Mouse (Mus musculus): Measurements from ENCODE around the gene Cep112.
"Not testable (repeated sequence)": the region's sequence is repeated elsewhere in the genome, so short reads cannot be mapped to it uniquely, and the experiment has no call there.

Cep112 gene

DNA sequence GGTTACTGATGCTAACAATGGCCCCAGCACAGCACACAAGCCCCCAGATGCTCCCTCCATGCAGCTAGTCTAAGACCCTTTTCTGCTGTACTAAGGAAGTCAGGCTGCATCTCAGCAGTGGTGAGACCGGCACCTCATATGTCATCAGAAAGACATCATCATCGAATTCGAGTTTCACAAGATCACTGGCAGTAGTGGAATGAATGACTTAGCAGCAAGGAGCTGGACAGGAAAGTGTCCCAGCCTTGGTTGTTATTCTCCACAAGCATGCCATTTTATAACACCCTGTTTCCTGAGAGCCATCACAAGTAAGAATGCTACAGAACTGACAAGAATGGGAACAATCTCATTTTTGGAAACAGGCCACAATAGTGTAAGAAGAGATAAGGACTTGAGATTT is 381.0 kb downstream of the Cep112 start:
- no peak for DNase-seq

DNA sequence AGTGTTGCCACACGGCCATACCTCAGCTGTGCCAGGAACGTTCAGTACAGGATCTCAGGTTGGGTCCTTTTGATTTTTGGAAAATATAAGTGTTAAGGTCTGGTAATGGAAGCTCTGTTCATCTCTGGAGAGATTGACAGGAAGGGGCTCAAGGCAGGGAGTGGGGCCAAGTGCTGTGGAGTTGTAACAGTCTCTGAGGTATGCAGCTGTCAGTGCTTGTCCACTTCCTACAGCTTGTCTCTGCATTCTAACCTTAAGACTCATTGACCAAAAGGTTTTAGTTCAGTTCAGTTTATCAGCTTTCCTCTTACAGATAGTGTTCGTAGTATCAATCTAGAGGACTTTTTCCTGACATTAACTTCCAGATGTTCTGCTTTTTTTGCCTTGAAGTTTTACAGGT is 384.6 kb downstream of the Cep112 start:
- no peak for DNase-seq

DNA sequence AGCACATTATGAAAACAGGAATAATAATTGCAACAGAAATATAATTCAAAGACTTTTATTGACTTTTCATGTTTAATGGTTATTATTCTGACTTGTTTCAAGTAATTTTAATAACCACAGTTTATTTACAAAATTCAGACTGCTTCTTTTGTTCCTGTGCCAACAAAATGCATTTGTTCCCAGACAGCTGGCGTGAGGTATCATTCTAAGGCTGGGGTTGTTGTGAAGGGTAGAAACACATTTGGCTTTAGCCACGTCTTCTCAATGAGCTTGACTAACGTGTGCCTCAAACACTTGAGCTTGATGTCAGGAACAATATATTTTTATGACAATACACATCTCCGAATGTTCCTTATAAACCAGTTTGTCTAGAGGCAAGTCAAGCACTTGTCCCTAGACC is 396.8 kb downstream of the Cep112 start:
- DNase-seq = no peak

DNA sequence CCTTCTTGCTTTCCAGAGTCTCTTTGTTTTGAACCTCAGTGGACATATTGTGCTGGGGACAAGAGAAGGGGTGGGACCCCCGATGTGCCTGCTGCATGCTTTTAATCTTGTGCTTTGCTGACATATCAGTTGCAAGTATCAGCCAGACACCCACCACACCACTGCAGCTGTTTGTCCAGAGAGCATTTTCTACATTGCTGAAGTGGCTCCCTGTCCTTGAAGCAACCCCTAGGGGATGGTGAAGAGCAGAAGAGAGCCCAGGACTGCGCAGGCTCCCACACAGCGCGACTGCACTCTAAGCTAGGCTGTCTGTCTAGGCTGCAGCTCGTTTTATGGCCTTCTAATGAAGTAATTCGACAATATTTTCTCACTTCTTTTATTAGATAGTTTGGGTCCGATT is 397.3 kb downstream of the Cep112 start:
- no peak for DNase-seq

DNA sequence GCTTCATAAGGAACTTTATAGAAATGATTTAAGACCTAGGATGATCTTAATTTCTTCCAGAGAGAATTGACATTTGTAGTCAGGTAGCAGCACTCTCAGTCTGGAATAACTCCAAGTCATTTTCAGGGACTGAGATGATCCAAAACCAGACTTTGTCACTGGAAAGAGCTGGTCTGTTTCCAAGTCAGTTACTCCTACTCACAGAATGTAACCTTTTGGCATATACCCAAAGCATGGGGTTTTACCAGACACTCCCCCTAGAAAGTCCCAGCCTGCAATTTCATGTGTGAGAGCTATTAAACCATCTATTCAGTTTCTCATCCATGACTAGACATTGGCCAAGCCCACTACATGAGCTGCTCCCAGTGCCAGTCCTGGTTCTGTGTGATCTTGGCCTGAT is 402.3 kb downstream of the Cep112 start:
- no peak for DNase-seq

DNA sequence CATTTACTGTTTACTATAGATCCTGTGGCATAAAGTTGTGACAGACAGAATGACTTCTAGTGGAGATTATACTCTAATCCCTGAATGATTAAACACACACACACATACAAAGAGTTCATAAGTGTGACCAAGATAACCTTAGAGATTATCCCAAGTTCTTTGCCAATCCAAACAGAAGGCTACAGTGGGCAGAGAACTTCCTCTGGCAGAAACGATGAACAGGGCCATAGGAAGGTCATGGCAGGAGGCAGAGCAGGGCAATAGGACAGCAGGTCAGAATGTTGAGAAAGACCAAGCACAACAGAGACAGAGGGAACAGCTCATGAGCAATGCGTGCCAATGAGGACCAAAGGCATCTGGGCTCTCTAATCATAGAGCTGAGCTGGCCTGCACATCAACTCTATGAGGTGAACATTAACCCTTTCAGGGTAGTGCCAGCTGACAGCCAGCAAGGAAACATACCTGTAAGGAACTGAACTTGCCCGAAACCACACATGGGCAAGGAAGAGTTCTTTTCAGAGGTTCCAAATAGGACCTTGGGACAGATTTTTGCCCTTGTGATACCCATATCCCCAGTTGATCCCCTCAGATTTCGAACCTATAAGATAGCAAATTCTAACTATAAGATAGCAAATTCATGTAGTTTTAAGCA is 403.5 kb downstream of the Cep112 start:
- no peak for DNase-seq

DNA sequence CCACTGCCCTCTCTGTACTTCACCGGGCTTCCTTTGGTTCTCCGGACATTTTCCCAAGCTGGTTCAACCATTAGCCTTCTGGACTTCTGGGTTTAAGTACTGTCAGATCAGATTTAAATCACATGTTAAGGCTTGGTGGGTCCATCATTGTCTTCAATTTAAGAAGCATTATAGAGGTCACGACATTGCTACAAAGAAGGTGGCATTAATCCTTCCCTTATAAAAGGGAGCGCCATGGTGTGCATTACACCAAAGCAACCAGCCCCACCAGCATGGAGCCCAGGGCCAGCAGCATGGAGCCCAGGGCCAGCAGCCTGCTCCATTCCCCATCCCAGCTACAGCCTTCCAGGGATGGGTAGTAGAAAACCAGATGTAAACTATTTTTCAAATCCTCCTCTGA is 411.7 kb downstream of the Cep112 start:
- DNase-seq = no peak

DNA sequence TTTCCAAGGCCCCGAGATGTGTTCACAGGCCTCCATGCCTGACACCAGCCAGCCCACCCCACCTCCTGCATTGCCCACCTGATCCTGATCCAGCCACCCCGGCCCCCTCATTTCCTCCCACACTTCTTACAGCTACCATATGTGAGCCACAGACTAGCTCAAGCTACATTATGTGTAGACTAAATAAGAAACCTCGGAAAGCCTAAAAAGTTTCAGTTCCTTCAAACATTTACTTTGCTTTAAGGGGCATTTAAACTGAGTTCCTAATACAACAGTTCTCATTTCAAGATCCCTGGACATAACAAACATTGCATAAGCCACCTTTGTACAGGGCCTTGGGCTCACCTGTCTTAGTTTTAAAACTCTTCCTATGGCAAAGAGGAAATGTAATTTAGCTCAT is 415.2 kb downstream of the Cep112 start:
- DNase-seq = no peak

DNA sequence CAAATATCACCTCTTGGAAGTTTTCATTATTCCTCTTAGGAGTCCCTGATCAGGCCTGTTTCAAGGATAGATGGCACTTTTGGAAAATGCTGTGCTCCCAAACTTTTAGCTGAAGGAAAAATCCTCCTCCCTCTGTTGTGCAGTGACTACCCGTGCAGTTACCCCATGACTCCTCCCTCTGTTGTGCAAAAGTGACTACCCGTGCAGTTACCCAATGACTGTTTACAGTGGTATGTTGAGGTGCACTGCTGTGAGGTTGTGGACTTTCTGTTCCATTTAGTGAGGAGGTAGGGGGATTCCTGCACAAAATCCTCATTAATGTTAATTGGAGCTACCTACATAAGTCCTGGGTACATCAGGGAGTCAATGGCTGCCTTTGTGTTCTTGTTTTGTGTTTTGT is 417.8 kb downstream of the Cep112 start:
- no peak for DNase-seq

DNA sequence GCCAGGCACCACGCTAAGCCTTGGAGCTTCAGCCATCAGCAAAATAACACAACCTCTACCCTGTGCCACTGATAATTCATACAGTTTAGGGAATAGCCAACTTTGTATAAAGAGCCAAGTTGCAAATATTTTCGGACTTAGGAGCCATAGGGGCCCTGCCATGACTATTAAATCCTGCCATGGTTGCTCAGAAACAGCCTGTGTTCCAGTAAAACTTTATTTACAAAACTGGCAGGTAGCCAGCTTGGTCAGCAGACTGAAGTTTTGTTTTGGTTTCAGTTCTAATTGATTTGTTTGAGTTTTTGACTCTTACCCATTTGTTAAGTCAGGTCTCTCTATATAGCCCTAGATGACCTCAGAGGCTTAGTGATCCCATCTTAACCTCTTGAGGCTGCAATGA is 421.0 kb downstream of the Cep112 start:
- no peak for DNase-seq

DNA sequence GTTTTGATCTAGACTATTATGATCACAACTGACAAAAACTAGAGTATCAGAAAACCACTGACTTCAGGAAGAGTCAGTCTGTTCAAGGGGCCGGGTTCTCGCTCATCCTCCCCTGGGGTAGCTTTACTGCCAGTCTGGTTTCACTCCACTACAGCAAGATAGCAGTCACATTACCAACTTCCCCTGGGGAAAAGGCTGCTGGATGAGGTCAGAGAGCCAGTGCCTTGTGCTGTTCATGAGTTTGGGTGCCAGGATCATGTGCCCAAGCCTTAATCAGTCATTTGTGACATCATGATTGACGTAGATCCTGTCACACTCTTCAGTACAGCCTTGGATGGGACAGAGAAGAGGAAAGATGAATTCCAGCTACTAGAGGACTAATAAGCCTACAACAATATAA is 421.5 kb downstream of the Cep112 start:
- DNase-seq = no peak

DNA sequence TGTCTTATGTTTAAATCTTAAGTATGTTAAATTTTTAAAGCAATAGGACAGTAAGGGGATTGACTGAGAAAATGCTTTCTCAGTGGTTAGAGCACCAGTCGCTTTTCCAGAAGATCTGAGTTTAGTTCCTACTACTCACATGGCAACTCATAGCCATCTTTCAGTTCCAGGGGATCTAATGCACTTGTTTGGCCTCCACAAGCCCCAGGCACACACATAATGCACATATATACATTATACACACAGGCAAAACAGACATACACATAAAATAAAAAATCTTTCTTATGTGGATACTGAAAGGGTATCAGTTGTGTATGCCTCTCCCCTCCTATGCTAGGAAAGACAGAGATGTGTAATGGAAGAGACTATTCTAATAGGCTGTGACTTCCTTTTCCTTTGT is 426.8 kb downstream of the Cep112 start:
- no peak for DNase-seq

DNA sequence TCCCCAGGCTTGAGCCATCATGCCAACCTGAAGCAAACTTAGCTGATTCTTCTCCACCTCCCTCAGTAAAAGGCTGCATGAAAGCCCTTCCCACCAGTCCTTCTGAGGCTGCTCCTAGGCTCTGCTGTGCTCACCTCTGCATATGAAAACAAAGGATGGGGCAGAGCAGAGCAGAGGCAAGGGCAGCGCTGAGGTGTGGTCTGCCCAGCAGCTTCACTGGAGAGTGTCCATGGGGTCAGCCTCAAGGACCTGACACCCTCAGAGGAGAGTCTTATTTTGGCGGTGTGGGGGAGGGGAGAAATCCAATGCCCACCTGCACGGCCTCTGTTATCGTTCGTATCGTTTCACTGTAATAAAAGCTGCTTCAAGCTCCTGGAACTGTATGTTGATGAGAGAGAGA is 432.3 kb downstream of the Cep112 start:
- DNase-seq = no peak

DNA sequence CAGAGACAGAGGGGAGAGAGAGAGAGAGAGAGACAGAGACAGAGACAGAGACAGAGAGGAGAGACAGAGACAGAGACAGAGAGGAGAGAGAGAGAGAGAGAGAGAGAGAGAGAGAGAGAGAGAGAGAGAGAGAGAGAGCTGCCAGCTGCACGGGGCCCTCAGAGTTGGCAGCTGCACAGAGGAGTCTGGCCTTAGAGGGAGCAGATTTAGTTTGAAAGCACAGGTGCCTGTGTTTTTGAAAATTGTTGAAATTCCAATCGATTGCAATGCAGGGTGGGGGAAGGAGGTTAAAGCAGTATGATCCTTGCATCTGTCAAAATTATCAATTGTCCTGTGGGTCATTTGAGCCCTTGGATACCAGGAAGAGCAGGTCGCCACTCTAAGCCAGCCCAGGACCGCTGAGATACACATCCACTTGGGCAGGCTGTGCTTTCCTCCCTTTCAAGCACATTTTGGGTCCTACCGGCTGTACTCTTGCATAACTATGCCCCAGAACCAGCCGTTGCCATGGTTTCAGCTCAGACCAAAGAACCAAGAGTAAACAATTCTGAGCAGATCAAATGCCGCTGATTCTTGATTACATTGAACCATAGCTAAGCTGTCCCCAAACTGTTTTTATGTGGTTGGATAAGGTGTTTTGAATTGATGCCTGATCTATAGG is 432.8 kb downstream of the Cep112 start:
- no peak for DNase-seq

DNA sequence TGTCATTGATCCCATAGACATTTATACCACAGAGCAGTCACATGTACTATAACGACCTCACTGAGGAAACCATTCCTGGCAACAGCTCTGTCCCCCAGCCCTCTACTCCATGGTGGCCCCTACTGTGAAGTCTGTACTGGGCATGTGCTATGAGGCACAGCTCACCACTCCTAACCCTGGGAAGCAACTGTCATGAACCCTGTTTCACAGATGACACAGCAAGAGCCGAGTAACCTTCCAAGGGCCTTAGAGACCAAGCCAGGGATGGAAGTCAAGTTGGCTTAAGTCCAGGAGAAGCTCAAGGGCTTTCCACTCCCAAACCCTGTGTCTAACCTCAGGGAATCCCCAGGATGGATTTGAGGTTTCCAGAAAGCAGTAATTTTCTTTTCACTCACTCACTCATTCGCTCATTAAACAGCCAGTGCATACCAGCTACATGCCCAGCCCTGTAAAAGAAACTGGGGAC is 433.4 kb downstream of the Cep112 start:
- no peak for DNase-seq

DNA sequence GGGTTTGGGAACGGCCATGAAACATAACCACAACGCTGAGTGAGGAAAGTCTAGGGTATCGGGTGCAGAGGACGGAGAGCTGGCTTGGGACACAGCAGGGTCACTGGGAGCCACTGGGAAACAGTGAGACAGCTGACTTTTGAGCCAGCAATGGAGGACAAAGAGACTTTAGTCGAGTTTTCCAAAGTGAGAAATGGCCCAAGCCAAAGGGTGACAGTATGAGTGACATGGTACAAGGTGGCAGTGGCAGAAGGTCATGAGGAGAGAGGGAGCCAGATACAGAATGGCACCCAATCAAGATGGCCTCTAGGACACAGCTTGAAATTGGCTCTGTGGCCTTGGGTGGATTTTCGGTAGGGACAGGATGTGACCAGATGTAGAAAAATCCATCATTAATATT is 433.9 kb downstream of the Cep112 start:
- DNase-seq = no peak

DNA sequence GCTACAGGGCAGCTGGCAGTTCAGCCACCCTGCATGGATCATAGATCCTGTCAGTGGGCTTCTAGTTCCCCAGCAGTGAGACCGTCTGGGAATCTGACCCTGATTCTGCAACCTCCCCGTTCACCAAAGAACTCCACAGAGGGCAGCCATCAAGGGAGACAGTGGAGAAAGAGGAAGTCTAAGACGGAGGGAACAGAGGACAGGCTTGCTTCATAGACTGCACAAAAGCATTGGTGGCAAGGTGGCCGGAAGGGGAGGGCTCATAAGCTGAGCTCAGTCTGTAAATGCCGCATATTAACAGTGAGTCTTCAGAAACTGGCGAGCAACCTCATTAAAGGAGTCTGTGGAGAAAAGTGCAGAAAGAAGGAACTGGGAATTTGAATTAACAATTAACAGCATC is 437.4 kb downstream of the Cep112 start:
- no peak for DNase-seq

DNA sequence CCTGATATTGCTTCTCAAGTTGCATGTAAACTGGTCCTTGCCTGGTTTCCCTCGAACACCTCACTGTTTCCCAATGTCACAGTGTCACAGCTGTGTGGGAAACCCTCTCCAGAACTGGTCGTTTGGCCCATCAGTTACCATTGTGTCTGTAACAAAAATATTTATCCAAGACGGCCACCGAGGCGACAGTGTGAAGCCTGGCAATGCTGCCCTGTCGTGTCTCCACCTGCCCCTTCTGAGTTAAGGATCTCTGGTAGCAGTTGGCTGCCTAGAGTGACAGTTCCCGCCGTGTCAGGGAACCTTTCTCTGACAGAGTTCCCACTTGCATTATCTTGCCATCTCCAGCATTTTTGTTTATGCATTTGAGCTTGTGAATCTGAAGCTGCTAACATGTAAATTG is 440.8 kb downstream of the Cep112 start:
- DNase-seq = no peak

DNA sequence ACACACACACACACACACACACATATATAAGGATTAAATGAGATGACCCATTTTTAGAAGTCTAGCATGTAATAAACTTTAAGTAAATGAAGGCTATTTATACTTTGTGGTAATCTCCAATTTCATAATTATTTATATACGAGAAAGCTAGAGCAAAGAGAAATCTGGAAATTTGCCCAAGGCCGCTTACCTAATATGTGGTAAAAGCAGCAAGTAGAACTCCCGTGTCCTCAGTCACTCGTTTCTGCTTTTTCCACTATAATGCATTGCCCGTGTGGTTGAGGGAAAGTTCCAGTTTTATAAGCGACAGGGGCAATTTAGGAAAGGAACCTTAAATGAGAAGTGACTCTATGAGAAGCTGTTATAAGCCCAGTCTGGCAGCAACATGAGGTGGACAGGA is 442.5 kb downstream of the Cep112 start:
- no peak for DNase-seq

DNA sequence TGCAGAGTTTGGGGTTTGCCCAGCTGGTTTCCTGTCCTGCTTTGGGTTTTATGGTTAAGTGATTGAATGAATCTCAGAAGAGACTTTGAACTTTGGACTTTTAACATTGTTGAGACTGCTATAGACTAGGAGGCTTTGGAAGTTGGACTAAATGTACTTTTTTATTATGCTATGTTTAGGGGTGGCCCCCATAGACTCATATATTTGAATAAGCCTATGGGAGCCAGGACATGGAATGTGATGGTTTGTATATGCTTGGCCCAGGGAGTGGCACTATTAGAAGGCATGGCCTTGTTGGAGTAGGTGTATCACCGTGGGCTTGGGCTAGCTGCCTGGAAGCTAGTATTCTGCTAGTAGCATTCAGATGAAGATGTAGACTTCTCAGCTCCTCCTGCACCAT is 446.3 kb downstream of the Cep112 start:
- not testable (repeated sequence) for DNase-seq

DNA sequence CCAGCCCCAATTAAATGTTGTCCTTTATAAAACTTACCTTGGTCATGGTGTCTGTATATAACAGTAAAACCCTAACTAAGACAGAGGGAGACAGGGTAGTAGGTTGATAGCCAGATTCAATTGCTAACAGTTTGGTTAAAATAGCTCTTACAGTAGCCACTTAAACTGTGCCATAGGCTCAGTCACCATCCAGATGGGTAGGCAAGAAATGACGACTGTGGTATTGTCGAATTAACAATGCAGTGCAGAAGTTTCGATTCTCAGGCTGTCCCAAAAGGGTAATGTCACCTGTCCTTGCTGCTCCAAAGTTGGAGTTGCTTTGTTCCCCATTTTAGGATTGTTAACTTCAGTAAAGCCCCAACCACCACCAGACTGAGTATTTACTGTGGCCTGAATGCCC is 446.8 kb downstream of the Cep112 start:
- no peak for DNase-seq

DNA sequence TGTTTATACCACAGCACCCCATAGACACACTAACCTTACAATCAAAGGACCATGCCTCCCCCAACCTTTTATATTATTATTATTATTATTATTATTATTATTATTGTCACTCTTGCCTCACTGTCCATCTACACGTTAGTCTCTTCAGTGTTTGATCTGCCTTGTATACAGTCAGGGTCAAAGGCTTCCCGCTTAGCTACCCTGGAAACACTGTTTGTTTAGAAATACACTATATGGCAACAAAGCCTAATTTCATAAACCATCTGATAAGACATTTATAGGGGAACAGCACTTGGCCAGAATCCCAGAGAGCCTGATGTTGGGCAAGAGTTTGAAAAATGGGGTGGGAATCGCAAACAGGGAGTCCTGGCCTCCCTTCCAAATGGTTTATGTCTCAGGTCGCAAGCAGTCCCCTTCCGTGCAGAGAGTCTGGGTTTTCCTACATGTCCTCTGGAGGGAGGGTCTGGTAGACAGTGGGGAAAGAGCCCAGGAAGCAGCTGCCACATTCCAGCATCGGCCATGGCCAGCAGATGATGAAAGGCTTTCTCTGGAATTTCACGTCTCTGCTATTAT is 451.7 kb downstream of the Cep112 start:
- DNase-seq = no peak

DNA sequence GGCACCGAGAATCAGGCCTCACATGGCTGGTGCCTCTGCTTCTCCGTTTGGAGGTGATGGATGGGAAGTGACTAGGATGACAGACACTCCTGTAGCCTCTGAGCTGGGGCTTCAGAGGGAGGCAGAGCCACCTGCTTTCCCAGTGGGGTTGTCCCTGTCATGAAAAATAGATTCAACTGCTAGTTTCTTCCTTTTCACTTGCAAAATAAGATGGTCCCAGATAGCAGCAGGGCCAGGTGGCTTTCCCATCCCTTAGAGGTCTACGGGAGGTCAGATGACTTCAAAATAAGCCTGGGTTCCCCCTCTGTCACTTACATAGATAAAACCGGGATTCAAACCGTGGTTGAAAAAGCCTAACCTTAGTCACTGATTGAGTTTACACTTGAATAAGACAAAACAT is 452.5 kb downstream of the Cep112 start:
- no peak for DNase-seq

DNA sequence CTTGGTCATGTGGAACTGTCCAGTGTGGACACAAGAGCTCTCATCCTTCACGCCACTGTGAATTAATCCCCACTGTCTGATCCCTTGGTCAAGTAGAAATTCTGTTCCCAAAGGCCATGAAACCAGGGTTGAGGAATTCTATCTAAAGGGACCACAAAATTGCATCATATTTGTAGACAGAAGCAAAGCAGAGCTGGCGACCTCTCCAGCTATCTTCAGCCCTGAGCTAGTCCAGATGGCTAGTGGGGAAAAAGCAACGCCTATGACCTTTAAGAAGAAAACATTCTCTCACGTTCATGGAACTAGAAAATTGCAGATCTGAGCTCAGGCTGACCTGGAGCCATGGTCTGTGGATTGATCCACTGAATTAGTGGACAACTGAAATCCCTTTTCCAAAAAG is 455.6 kb downstream of the Cep112 start:
- no peak for DNase-seq

DNA sequence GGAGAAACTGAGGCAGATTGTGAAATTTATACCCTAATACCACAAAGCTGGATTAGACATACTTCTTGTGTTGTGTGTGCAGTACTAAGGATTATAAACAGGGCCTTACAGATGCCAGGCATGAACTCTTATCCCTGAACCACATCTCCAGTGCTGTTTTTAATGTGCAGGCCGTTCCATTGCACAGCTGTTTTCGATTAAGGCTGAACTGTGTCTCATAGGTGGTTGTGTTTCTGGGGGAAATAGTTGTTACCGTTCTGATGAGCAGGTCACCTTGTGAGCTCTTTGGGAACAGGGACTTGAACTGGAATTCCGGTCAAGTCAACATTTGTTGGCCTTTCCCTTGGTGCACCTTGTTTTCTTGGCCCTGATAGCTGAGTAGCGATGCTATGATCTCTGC is 456.7 kb downstream of the Cep112 start:
- DNase-seq = no peak

Measured in kidney, adult 18-20 months (tissue).